Mouse (Mus musculus) stomach, embryonic 16.5 days (tissue): ENCODE results near the gene Pde4d. TPM values are rescaled to one million over a fixed set of nuclear protein-coding genes. Genes with fewer than 3 reads are reported as not detected.

Experiments used
- ATAC-seq: fragments of 200-750 bp; cut with Nextera tagmentation; 2 replicates; pipeline ENCODE4 v1.8.0; 2017; ENCODE audit warnings: moderate number of reproducible peaks, moderate TSS enrichment; ENCODE audit not compliant: insufficient read depth, low FRiP score
- H3K27ac ChIP-seq: fragments of 300-500 bp; sonication (generic); 2 replicates; pipeline ENCODE4 v1.5.1; 2014; ENCODE audit warnings: low read length
- H3K27me3 ChIP-seq: fragments of 300-500 bp; sonication (generic); 2 replicates; pipeline ENCODE4 v1.6.1; 2014; ENCODE audit warnings: low read length, control low read depth, mixed read lengths; ENCODE audit not compliant: control insufficient read depth, insufficient read depth
- H3K36me3 ChIP-seq: fragments of 300-500 bp; sonication (generic); 2 replicates; pipeline ENCODE4 v1.6.1; 2014; ENCODE audit warnings: low read length; ENCODE audit not compliant: control insufficient read depth, insufficient read depth
- H3K4me1 ChIP-seq: fragments of 300-500 bp; sonication (generic); 2 replicates; pipeline ENCODE4 v1.6.1; 2014; ENCODE audit warnings: low read length, control low read depth, mixed read lengths; ENCODE audit not compliant: control insufficient read depth, insufficient read depth
- H3K4me2 ChIP-seq: fragments of 300-500 bp; sonication (generic); 2 replicates; pipeline ENCODE4 v1.6.1; 2014; ENCODE audit warnings: low read depth, low read length, mixed read lengths
- H3K4me3 ChIP-seq: fragments of 300-500 bp; sonication (generic); replicated peaks from 2 replicates; pipeline ENCODE4 v1.5.1; 2014; ENCODE audit warnings: mild to moderate bottlenecking, low read length
- H3K9ac ChIP-seq: fragments of 300-500 bp; sonication (generic); 2 replicates; pipeline ENCODE4 v1.6.1; 2014; ENCODE audit warnings: low read length
- H3K9me3 ChIP-seq: fragments of 300-500 bp; sonication (generic); replicated peaks from 2 replicates; pipeline ENCODE4 v1.6.1; 2016; ENCODE audit warnings: low read length, control low read depth; ENCODE audit not compliant: control insufficient read depth
- WGBS: fragments of 180-500 bp; shearing (Covaris S2); extraction: QIAGEN DNeasy Blood & Tissue Kit; methylation state at CpG from one replicate; pipeline ENCODE4 v1.1.7; 2014; 5-methylcytosine and 5-hydroxymethylcytosine counted together
- polyA plus RNA-seq: library from polyadenylated mRNA; unstranded; fragments of >200 nt; fragmentation: Nextera tagmentation; extraction: Ambion mirVana; gene quantifications from 2 replicates; pipeline ENCODE4 v1.2.1, GENCODE M21; 2015

The Pde4d gene
- polyA plus RNA-seq, 1 experiment from 2014 or later, result 22.1 TPM

DNA sequence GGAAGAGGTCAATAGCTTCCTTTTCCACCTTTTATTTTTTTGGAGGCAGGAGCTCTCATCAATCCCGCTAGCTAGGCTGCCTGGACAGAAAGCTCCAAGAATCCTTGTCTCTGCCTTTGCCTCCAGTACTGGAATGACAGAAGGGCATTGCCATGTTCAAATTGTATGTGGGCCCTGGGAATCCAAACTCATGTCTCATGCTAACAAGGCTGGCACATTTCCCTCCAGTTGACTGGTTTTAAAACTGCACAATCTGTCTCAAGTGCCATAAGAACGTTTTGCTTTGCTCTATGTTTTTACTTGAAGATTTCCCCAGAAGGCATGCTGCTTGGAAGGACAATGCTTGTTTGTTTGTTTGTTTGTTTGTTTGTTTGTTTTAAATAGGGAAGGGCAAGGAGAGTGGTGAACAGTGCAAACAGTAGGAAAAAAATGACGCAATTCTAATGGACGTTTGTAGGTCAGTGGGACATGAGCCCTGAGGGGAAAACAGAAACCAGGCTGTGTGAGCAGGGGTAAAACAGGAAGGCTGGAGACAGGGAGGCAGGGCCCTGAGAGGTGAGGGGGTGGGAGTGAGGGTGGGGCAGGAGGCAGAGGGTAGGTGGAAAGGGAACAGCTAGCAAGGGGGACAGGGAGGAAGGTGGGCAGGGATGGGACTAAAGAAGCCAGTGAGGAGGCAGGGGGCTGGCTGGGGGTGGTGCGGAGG is 784.3 kb downstream of the Pde4d start:
- H3K36me3 ChIP-seq, result no peaks in the 10 kb centered on the region
- H3K27ac ChIP-seq, result no peak overlapping the region
- WGBS, result 50% methylated on average over 5 of the region's 5 CpGs
- H3K9ac ChIP-seq, result no peak overlapping the region
- ATAC-seq, result no peak
- no peak overlapping the region for H3K4me2 ChIP-seq
- no peaks in the 10 kb centered on the region for H3K27me3 ChIP-seq
- no peaks in the 10 kb centered on the region for H3K9me3 ChIP-seq
- H3K4me1 ChIP-seq, result peaks cover 26% of the 10 kb centered on the region
- no peak overlapping the region for H3K4me3 ChIP-seq

GRCm38 (mm10) chr13:109236047-109236446 is 786.3 kb downstream of the Pde4d start:
- H3K4me2 ChIP-seq, result no peak overlapping the region
- ATAC-seq, result no peak
- 70% methylated on average over 4 of the region's 4 CpGs for WGBS
- H3K36me3 ChIP-seq, result no peaks in the 10 kb centered on the region
- peaks cover 13% of the 10 kb centered on the region; the same call in 1 of the 2 replicates for H3K4me1 ChIP-seq
- no peak overlapping the region for H3K9ac ChIP-seq
- no peaks in the 10 kb centered on the region for H3K9me3 ChIP-seq
- no peak overlapping the region for H3K4me3 ChIP-seq
- no peaks in the 10 kb centered on the region for H3K27me3 ChIP-seq
- H3K27ac ChIP-seq, result no peak overlapping the region

GRCm38 (mm10) chr13:109238670-109239069 is 788.9 kb downstream of the Pde4d start:
- WGBS, result 44% methylated on average over 4 of the region's 4 CpGs
- Histone ChIP-seq H3K4me1 (0 out of 2 replicates have a peak, but pooled peaks cover 3% of the 10 kb centered on the region), H3K36me3 (no peaks in the 10 kb centered on the region), H3K27me3 (no peaks in the 10 kb centered on the region), H3K4me3 (no peak overlapping the region), H3K9me3 (no peaks in the 10 kb centered on the region), H3K27ac (peak overlapping the region; percentile 38; the same call in 1 of the 2 replicates), H3K4me2 (no peak overlapping the region), H3K9ac (no peak overlapping the region)
- no peak for ATAC-seq

DNA sequence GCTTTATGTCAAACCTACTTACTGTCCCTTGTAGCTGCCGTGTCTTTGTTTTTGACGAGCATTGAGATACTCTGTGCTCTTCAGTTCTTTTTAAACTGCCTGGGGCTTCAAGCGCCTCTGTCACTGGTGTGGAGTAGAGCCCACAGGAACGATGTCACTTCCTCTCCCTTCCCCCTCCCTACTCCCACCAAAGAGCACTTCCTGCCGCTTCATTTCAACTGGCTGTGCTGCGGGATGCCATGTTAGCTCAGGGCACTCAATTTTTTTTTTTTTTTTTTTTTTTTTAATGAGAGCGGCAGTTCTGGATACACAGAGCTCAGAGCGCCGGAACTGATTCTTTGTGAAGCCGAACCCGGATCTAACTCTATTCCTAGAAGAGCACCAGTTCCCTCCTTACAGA is 789.5 kb downstream of the Pde4d start:
- H3K4me3 ChIP-seq, result no peak overlapping the region
- no peak for ATAC-seq
- no peak overlapping the region for H3K27ac ChIP-seq
- no peaks in the 10 kb centered on the region for H3K36me3 ChIP-seq
- H3K4me2 ChIP-seq, result peak overlapping the region; percentile 12; the same call in 1 of the 2 replicates
- H3K4me1 ChIP-seq, result no peaks in the 10 kb centered on the region
- H3K9me3 ChIP-seq, result no peaks in the 10 kb centered on the region
- 65% methylated on average over 11 of the region's 11 CpGs for WGBS
- no peak overlapping the region for H3K9ac ChIP-seq
- H3K27me3 ChIP-seq, result no peaks in the 10 kb centered on the region

GRCm38 (mm10) chr13:109242456-109243050 is 792.8 kb downstream of the Pde4d start:
- H3K27me3 ChIP-seq, result no peaks in the 10 kb centered on the region
- H3K4me1 ChIP-seq, result no peaks in the 10 kb centered on the region
- H3K27ac ChIP-seq, result no peak overlapping the region
- H3K36me3 ChIP-seq, result no peaks in the 10 kb centered on the region
- 76% methylated on average over 9 of the region's 9 CpGs for WGBS
- no peak for ATAC-seq
- H3K4me3 ChIP-seq, result no peak overlapping the region
- H3K9ac ChIP-seq, result no peak overlapping the region
- H3K9me3 ChIP-seq, result no peaks in the 10 kb centered on the region
- no peak overlapping the region for H3K4me2 ChIP-seq

GRCm38 (mm10) chr13:109243160-109243559 is 793.4 kb downstream of the Pde4d start:
- no peaks in the 10 kb centered on the region for H3K27me3 ChIP-seq
- WGBS, result 76% methylated on average over 3 of the region's 3 CpGs
- no peak overlapping the region for H3K4me2 ChIP-seq
- H3K9me3 ChIP-seq, result no peaks in the 10 kb centered on the region
- H3K36me3 ChIP-seq, result no peaks in the 10 kb centered on the region
- H3K9ac ChIP-seq, result no peak overlapping the region
- no peaks in the 10 kb centered on the region for H3K4me1 ChIP-seq
- no peak for ATAC-seq
- H3K27ac ChIP-seq, result no peak overlapping the region
- H3K4me3 ChIP-seq, result no peak overlapping the region

GRCm38 (mm10) chr13:109247061-109247460 is 797.3 kb downstream of the Pde4d start:
- no peaks in the 10 kb centered on the region for H3K9me3 ChIP-seq
- no peak overlapping the region for H3K9ac ChIP-seq
- H3K27me3 ChIP-seq, result no peaks in the 10 kb centered on the region
- no peak overlapping the region for H3K27ac ChIP-seq
- WGBS, result 81% methylated on average over 4 of the region's 4 CpGs
- H3K4me1 ChIP-seq, result no peaks in the 10 kb centered on the region
- H3K4me3 ChIP-seq, result no peak overlapping the region
- H3K4me2 ChIP-seq, result no peak overlapping the region
- no peaks in the 10 kb centered on the region for H3K36me3 ChIP-seq
- no peak for ATAC-seq

- Histone ChIP-seq H3K4me1 (no peaks in the 10 kb centered on the region), H3K27me3 (no peaks in the 10 kb centered on the region), H3K4me3 (no peak overlapping the region), H3K27ac (no peak overlapping the region), H3K9me3 (no peaks in the 10 kb centered on the region), H3K9ac (no peak overlapping the region), H3K36me3 (no peaks in the 10 kb centered on the region), H3K4me2 (no peak overlapping the region)
- no peak for ATAC-seq
Observed at GRCm38 (mm10) chr13:109249315-109249714, 799.6 kb downstream of the Pde4d start.

- no peaks in the 10 kb centered on the region for H3K4me1 ChIP-seq
- no peak overlapping the region for H3K27ac ChIP-seq
- WGBS, result 71% methylated on average over 4 of the region's 4 CpGs
- no peaks in the 10 kb centered on the region for H3K36me3 ChIP-seq
- H3K4me2 ChIP-seq, result no peak overlapping the region
- H3K9me3 ChIP-seq, result no peaks in the 10 kb centered on the region
- no peaks in the 10 kb centered on the region for H3K27me3 ChIP-seq
- H3K9ac ChIP-seq, result no peak overlapping the region
- ATAC-seq, result no peak
- H3K4me3 ChIP-seq, result no peak overlapping the region
Observed at GRCm38 (mm10) chr13:109255634-109256033, 805.9 kb downstream of the Pde4d start.
